Mouse (Mus musculus) bone marrow, adult 2 months (tissue): ENCODE data around the gene Yes1. TPM values are rescaled to one million over a fixed set of nuclear protein-coding genes. Genes with fewer than 3 reads are reported as not detected.
A peak's percentile ranks its signal among the peaks of the same experiment; 100 is the strongest.
"Not testable (repeated sequence)": the region's sequence is repeated elsewhere in the genome, so short reads cannot be mapped to it uniquely, and the experiment has no call there.

ENCODE experiments used
- H3K27ac ChIP-seq: fragments of 200-500 bp; 2 replicates; pipeline ENCODE4 v1.5.1; 2012; ENCODE audit warnings: low read depth, mild to moderate bottlenecking, control low read depth, inconsistent platforms, low read length; ENCODE audit not compliant: control insufficient read depth, poor library complexity, insufficient read depth
- H3K4me1 ChIP-seq: fragments of 200-500 bp; 2 replicates; pipeline ENCODE4 v1.6.1; 2011; ENCODE audit warnings: low read length; ENCODE audit not compliant: control insufficient read depth, insufficient read depth
- H3K4me3 ChIP-seq: fragments of 200-500 bp; replicated peaks from 2 replicates; pipeline ENCODE3; 2011; ENCODE audit warnings: mild to moderate bottlenecking, low read depth, low read length, control low read depth; ENCODE audit not compliant: control insufficient read depth
- CTCF ChIP-seq: fragments of 200-500 bp; IDR thresholded peaks from 2 replicates; pipeline ENCODE4 v1.5.1; 2011; ENCODE audit warnings: low read length, control low read depth; ENCODE audit not compliant: control insufficient read depth, insufficient read depth
- POLR2A ChIP-seq: fragments of 200-500 bp; IDR thresholded peaks from 2 replicates; pipeline ENCODE4 v1.6.1; 2011; ENCODE audit warnings: low read depth, mild to moderate bottlenecking, control low read depth, low read length, borderline replicate concordance; ENCODE audit not compliant: control insufficient read depth
- WGBS: fragments of 180-500 bp; shearing (Covaris S2); methylation state at CpG from one replicate; pipeline ENCODE4 v1.1.7; 2018; 5-methylcytosine and 5-hydroxymethylcytosine counted together
- polyA plus RNA-seq: library from polyadenylated mRNA; stranded (reverse); fragments of >200 nt; gene quantifications from 2 replicates; pipeline ENCODE4 v1.2.4, GENCODE M21; 2011; ENCODE audit warnings: low replicate concordance; ENCODE audit not compliant: missing spikeins, insufficient read depth, insufficient read length

Gene Yes1
- polyA plus RNA-seq, 1 experiment, result 4.8 TPM

GRCm38 (mm10) chr5:32610064-32610800, 739 bp upstream of the Yes1 start:
- TF ChIP-seq CTCF (no peak), POLR2A (no peak)
- H3K27ac ChIP-seq, result no peak overlapping the region
- 8% methylated on average over 21 of the region's 21 CpGs for WGBS

GRCm38 (mm10) chr5:32611341-32611961, 480 bp downstream of the Yes1 start:
- Histone ChIP-seq H3K4me3 (peak overlapping the region; percentile 55), H3K4me1 (no peaks in the 10 kb centered on the region; the same call in 1 of the 2 replicates), H3K27ac (peak overlapping the region; percentile 27; the same call in 1 of the 2 replicates)
- 1% methylated on average over 53 of the region's 54 CpGs for WGBS
- TF ChIP-seq CTCF (no peak), POLR2A (no peak)

More at GRCm38 (mm10) chr5:32610064-32610800, 739 bp upstream of the Yes1 start:
- Histone ChIP-seq H3K4me3 (peak overlapping the region; percentile 60), H3K4me1 (no peaks in the 10 kb centered on the region; the same call in 1 of the 2 replicates)

- no peak overlapping the region for H3K4me3 ChIP-seq
- no peak overlapping the region for H3K27ac ChIP-seq
- TF ChIP-seq POLR2A, result no peak
- no peak for TF ChIP-seq CTCF
- no peaks in the 10 kb centered on the region; the same call in 1 of the 2 replicates for H3K4me1 ChIP-seq
- 84% methylated on average over 2 of the region's 2 CpGs for WGBS
Measured at GRCm38 (mm10) chr5:32614291-32614690, 3.3 kb downstream of the Yes1 start.

DNA sequence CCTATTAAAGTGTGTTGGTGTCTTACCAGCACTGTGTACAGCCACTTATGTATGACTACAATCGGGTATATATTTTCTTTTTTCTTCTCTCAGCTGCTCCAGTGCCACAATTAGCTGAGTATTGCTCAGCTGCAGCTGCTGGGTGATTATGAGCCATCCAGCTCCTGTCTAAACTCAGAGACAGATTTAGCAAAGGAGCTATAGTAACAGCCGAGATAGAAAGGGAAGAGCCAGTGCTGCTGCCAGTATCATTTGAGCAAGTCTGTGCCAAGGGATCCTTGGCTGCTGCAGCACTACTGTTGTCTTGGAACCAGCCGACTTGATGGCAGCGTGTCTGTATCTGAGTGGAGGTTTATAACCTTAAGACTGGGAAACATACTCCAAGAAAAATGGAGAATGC, 3.7 kb downstream of the Yes1 start:
- 67% methylated on average over 4 of the region's 4 CpGs for WGBS
- no peak overlapping the region for H3K27ac ChIP-seq
- no peak overlapping the region for H3K4me3 ChIP-seq
- TF ChIP-seq POLR2A (no peak), CTCF (no peak)
- H3K4me1 ChIP-seq, result no peaks in the 10 kb centered on the region; the same call in 1 of the 2 replicates

DNA sequence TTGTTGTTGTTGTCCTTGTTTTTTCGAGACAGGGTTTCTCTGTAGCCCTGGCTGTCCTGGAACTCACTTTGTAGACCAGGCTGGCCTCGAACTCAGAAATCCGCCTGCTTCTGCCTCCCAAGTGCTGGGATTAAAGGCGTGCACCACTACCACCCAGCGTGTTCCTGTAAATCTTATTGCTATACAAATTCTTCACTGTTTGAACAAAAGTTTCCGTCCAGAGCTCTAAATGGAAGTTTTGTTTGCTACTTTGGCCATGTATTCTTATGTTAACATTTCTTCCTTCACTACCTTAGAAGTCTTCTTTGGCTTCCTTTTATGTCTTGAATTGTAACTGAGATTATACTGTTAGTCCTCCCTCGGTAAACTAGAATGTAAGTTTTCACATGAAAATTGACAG, 5.5 kb downstream of the Yes1 start:
- H3K4me1 ChIP-seq, H3K4me3 ChIP-seq, H3K27ac ChIP-seq: not testable (repeated sequence)
- 77% methylated on average over 7 of the region's 7 CpGs for WGBS

GRCm38 (mm10) chr5:32617851-32618250, 6.9 kb downstream of the Yes1 start:
- Histone ChIP-seq H3K27ac (no peak overlapping the region), H3K4me3 (no peak overlapping the region), H3K4me1 (no peaks in the 10 kb centered on the region)
- WGBS, result 70% methylated on average over 1 of the region's 1 CpGs
- TF ChIP-seq POLR2A (no peak), CTCF (no peak)

- no peaks in the 10 kb centered on the region for H3K4me1 ChIP-seq
- TF ChIP-seq POLR2A (no peak), CTCF (no peak)
- H3K27ac ChIP-seq, result no peak overlapping the region
- no peak overlapping the region for H3K4me3 ChIP-seq
Measured at GRCm38 (mm10) chr5:32623649-32624048, 12.7 kb downstream of the Yes1 start.

- Histone ChIP-seq H3K27ac (no peak overlapping the region), H3K4me1 (no peaks in the 10 kb centered on the region), H3K4me3 (no peak overlapping the region)
- 77% methylated on average over 2 of the region's 2 CpGs for WGBS
- TF ChIP-seq POLR2A, result no peak
- TF ChIP-seq CTCF, result no peak
Measured at GRCm38 (mm10) chr5:32624777-32625176, 13.8 kb downstream of the Yes1 start.
